Mouse (Mus musculus) hindbrain, embryonic 14.5 days (tissue): Measurements from ENCODE around the gene Mad2l1. TPM values are rescaled to one million over a fixed set of nuclear protein-coding genes. Genes with fewer than 3 reads are reported as not detected.

ENCODE experiments used
- polyA plus RNA-seq: library from polyadenylated mRNA; unstranded; fragments of >200 nt; fragmentation: Nextera tagmentation; extraction: Ambion mirVana; gene quantifications from 2 replicates; pipeline ENCODE4 v1.2.1, GENCODE M21; 2014

The Mad2l1 gene
- polyA plus RNA-seq, 1 experiment from 2014 or later = 17.2 TPM

Other genes starting within 250 kb of the Mad2l1 start
- 0.10 TPM in 1 of 2 replicates, not detected in the other for gene Vmn1r32, start 24.7 kb downstream of the Mad2l1 start, polyA plus RNA-seq
- not detected in 2 replicates for gene Vmn1r33, start 82.9 kb downstream of the Mad2l1 start, polyA plus RNA-seq
- gene Vmn1r34, start 108.5 kb downstream of the Mad2l1 start, polyA plus RNA-seq = not detected in 2 replicates
- not detected in 2 replicates for gene Vmn1r35, start 150.5 kb downstream of the Mad2l1 start, polyA plus RNA-seq
- gene Vmn1r36, start 183.8 kb downstream of the Mad2l1 start, polyA plus RNA-seq = not detected in 2 replicates
- gene Vmn1r37, start 194.0 kb downstream of the Mad2l1 start, polyA plus RNA-seq = not detected in 2 replicates
- not detected in 2 replicates for gene Vmn1r38, start 247.2 kb downstream of the Mad2l1 start, polyA plus RNA-seq